Mouse (Mus musculus) neural tube, embryonic 11.5 days (tissue): ENCODE measurements at regions not wholly inside any gene's neighbourhood (a gene's known extent, or its start where the extent isn't known, plus 50 kb on each side); places are given as distances from the start of the nearest gene placed in this dataset.

Experiments used
- ATAC-seq: fragments of 200-750 bp; cut with Nextera tagmentation; 2 replicates; pipeline ENCODE4 v1.8.0; 2017; ENCODE audit warnings: moderate number of reproducible peaks, mild to moderate bottlenecking, moderate TSS enrichment, moderate library complexity; ENCODE audit not compliant: insufficient read depth, low FRiP score, low TSS enrichment
- DNase-seq: peaks from one replicate; pipeline ENCODE4 v3.0.0-alpha.2; 2015; ENCODE audit warnings: low spot score
- H3K27ac ChIP-seq: fragments of 300-500 bp; sonication (generic); 2 replicates; pipeline ENCODE4 v1.5.1; 2014; ENCODE audit warnings: low read depth, mild to moderate bottlenecking, low read length
- H3K27me3 ChIP-seq: fragments of 300-500 bp; sonication (generic); 2 replicates; pipeline ENCODE4 v1.6.1; 2014; ENCODE audit warnings: mild to moderate bottlenecking, low read length, mixed read lengths; ENCODE audit not compliant: control insufficient read depth, insufficient read depth
- H3K36me3 ChIP-seq: fragments of 300-500 bp; sonication (generic); 2 replicates; pipeline ENCODE4 v1.6.1; 2014; ENCODE audit warnings: mild to moderate bottlenecking, low read length, moderate library complexity, mixed read lengths; ENCODE audit not compliant: control insufficient read depth, insufficient read depth
- H3K4me1 ChIP-seq: fragments of 300-500 bp; sonication (generic); 2 replicates; pipeline ENCODE4 v1.6.1; 2014; ENCODE audit warnings: low read length, mixed read lengths; ENCODE audit not compliant: control insufficient read depth, insufficient read depth
- H3K4me2 ChIP-seq: fragments of 300-500 bp; sonication (generic); 2 replicates; pipeline ENCODE4 v1.6.1; 2014; ENCODE audit warnings: low read depth, mild to moderate bottlenecking, moderate library complexity
- H3K4me3 ChIP-seq: fragments of 300-500 bp; sonication (generic); 2 replicates; pipeline ENCODE4 v1.5.1; 2014; ENCODE audit warnings: low read depth, low read length
- H3K9ac ChIP-seq: fragments of 300-500 bp; sonication (generic); 2 replicates; pipeline ENCODE4 v1.6.1; 2014; ENCODE audit warnings: mild to moderate bottlenecking, low read length
- H3K9me3 ChIP-seq: fragments of 300-500 bp; sonication (generic); 2 replicates; pipeline ENCODE4 v1.6.1; 2016; ENCODE audit warnings: low read length; ENCODE audit not compliant: control insufficient read depth
- WGBS: fragments of 180-500 bp; shearing (Covaris S2); extraction: QIAGEN DNeasy Blood & Tissue Kit; methylation state at CpG from one replicate; pipeline ENCODE4 v1.1.7; 2014; 5-methylcytosine and 5-hydroxymethylcytosine counted together

GRCm38 (mm10) chr3:63560745-63561151 lies 77.1 kb upstream of the Gm34302 start:
- DNase-seq (no peak), ATAC-seq (no peak)
- 73% methylated on average over 4 of the region's 4 CpGs for WGBS
- Histone ChIP-seq H3K4me3 (no peak overlapping the region), H3K27ac (no peak overlapping the region), H3K4me2 (no peak overlapping the region), H3K27me3 (no peaks in the 10 kb centered on the region), H3K9ac (no peak overlapping the region), H3K9me3 (no peaks in the 10 kb centered on the region), H3K36me3 (no peaks in the 10 kb centered on the region), H3K4me1 (no peaks in the 10 kb centered on the region)

GRCm38 (mm10) chr3:63556741-63557140 lies 73.1 kb upstream of the Gm34302 start:
- Histone ChIP-seq H3K9ac (no peak overlapping the region), H3K36me3 (no peaks in the 10 kb centered on the region), H3K4me3 (no peak overlapping the region), H3K27ac (no peak overlapping the region), H3K4me1 (no peaks in the 10 kb centered on the region), H3K9me3 (no peaks in the 10 kb centered on the region), H3K4me2 (no peak overlapping the region), H3K27me3 (no peaks in the 10 kb centered on the region)
- DNase-seq (no peak), ATAC-seq (no peak)
- 90% methylated on average over 1 of the region's 1 CpGs for WGBS

GRCm38 (mm10) chr3:63554872-63555271 lies 71.2 kb upstream of the Gm34302 start:
- H3K4me3 ChIP-seq = no peak overlapping the region
- no peaks in the 10 kb centered on the region for H3K27me3 ChIP-seq
- H3K36me3 ChIP-seq = no peaks in the 10 kb centered on the region
- H3K27ac ChIP-seq = no peak overlapping the region
- no peak overlapping the region for H3K4me2 ChIP-seq
- WGBS = 8% methylated on average over 9 of the region's 9 CpGs
- H3K9ac ChIP-seq = no peak overlapping the region
- no peaks in the 10 kb centered on the region for H3K4me1 ChIP-seq
- peak; percentile 45 for DNase-seq
- ATAC-seq = 0 out of 2 replicates have a peak, but pooled peaks have one; percentile 23
- H3K9me3 ChIP-seq = no peaks in the 10 kb centered on the region

GRCm38 (mm10) chr3:63553426-63553825 lies 69.7 kb upstream of the Gm34302 start:
- no peaks in the 10 kb centered on the region for H3K9me3 ChIP-seq
- H3K9ac ChIP-seq = no peak overlapping the region
- H3K27me3 ChIP-seq = no peaks in the 10 kb centered on the region
- H3K4me1 ChIP-seq = no peaks in the 10 kb centered on the region
- H3K4me2 ChIP-seq = no peak overlapping the region
- ATAC-seq (no peak), DNase-seq (no peak)
- H3K27ac ChIP-seq = no peak overlapping the region
- H3K36me3 ChIP-seq = no peaks in the 10 kb centered on the region
- H3K4me3 ChIP-seq = no peak overlapping the region
- 87% methylated on average over 2 of the region's 2 CpGs for whole genome bisulfite sequencing

- Histone ChIP-seq H3K36me3 (no peaks in the 10 kb centered on the region), H3K9me3 (no peaks in the 10 kb centered on the region), H3K4me1 (no peaks in the 10 kb centered on the region), H3K27me3 (no peaks in the 10 kb centered on the region), H3K4me2 (no peak overlapping the region), H3K4me3 (no peak overlapping the region), H3K9ac (no peak overlapping the region), H3K27ac (no peak overlapping the region)
- no peak for ATAC-seq
- 84% methylated on average over 5 of the region's 5 CpGs for WGBS
- DNase-seq = no peak
Observed at GRCm38 (mm10) chr3:63551661-63552060, 68.0 kb upstream of the Gm34302 start.

GRCm38 (mm10) chr3:63542638-63543408 lies 59.1 kb upstream of the Gm34302 start:
- Histone ChIP-seq H3K27ac (no peak overlapping the region), H3K9ac (no peak overlapping the region), H3K27me3 (no peaks in the 10 kb centered on the region), H3K4me3 (no peak overlapping the region), H3K9me3 (no peaks in the 10 kb centered on the region), H3K4me1 (no peaks in the 10 kb centered on the region), H3K36me3 (no peaks in the 10 kb centered on the region), H3K4me2 (no peak overlapping the region)
- WGBS = 79% methylated on average over 4 of the region's 4 CpGs
- DNase-seq (no peak), ATAC-seq (no peak)

- H3K27me3 ChIP-seq = no peaks in the 10 kb centered on the region
- H3K4me3 ChIP-seq = no peak overlapping the region
- H3K9ac ChIP-seq = no peak overlapping the region
- no peak overlapping the region for H3K4me2 ChIP-seq
- H3K27ac ChIP-seq = no peak overlapping the region
- H3K36me3 ChIP-seq = no peaks in the 10 kb centered on the region
- ATAC-seq (no peak), DNase-seq (no peak)
- no peaks in the 10 kb centered on the region for H3K4me1 ChIP-seq
- no peaks in the 10 kb centered on the region for H3K9me3 ChIP-seq
- 77% methylated on average over 2 of the region's 2 CpGs for WGBS
Observed at GRCm38 (mm10) chr3:63538881-63539280, 55.2 kb upstream of the Gm34302 start.

- no peak overlapping the region for H3K4me3 ChIP-seq
- no peaks in the 10 kb centered on the region for H3K9me3 ChIP-seq
- H3K27me3 ChIP-seq = no peaks in the 10 kb centered on the region
- no peaks in the 10 kb centered on the region for H3K36me3 ChIP-seq
- no peaks in the 10 kb centered on the region for H3K4me1 ChIP-seq
- H3K9ac ChIP-seq = no peak overlapping the region
- ATAC-seq (no peak), DNase-seq (no peak)
- no peak overlapping the region for H3K4me2 ChIP-seq
- 86% methylated on average over 2 of the region's 2 CpGs for WGBS
- H3K27ac ChIP-seq = no peak overlapping the region
Observed at GRCm38 (mm10) chr3:63534141-63534540, 50.5 kb upstream of the Gm34302 start.
